ENCODE assay signal across 8 mouse cellular contexts in genomic region chr13:80883190-80883589, GRCm38 (mm10). TPM values are rescaled to one million over a fixed set of nuclear protein-coding genes. Genes with fewer than 3 reads are reported as not detected.
DNase-seq lines count a peak whose midpoint lies in the region; ATAC-seq and TF ChIP-seq lines count a peak whose summit lies in the region.

Arrdc3 (plus strand) TSS chr13:80883384.

- H3K36me3 ChIP-seq in C2C12 (ENCODE audit: control insufficient read depth, insufficient read depth) = peaks cover 10% of the 10 kb centered on the region
- H3K36me3 ChIP-seq in erythroblast, embryonic 14.5 days (ENCODE audit: control insufficient read depth) = peaks cover 12% of the 10 kb centered on the region
- H3K36me3 ChIP-seq in heart, embryonic 12.5 days = peaks cover 5% of the 10 kb centered on the region; the same call in 1 of the 2 replicates
- no peaks in the 10 kb centered on the region for H3K36me3 ChIP-seq in kidney, postnatal 0 days (ENCODE audit: insufficient read depth, low read length)
- H3K36me3 ChIP-seq in liver, embryonic 11.5 days (ENCODE audit: control insufficient read depth, insufficient read depth, low read length) = peaks cover 4% of the 10 kb centered on the region; the same call in 1 of the 2 replicates
- no peaks in the 10 kb centered on the region; the same call in 1 of the 2 replicates for H3K36me3 ChIP-seq in stomach, embryonic 14.5 days (ENCODE audit: control insufficient read depth, insufficient read depth, low read length)

- H3K27me3 ChIP-seq in C2C12 (ENCODE audit: control insufficient read depth, insufficient read depth, insufficient read length) = no peaks in the 10 kb centered on the region
- H3K27me3 ChIP-seq in erythroblast, embryonic 14.5 days (ENCODE audit: control insufficient read depth) = 0 out of 2 replicates have a peak, but pooled peaks cover 3% of the 10 kb centered on the region
- no peaks in the 10 kb centered on the region for H3K27me3 ChIP-seq in heart, embryonic 12.5 days (replicated peaks)
- H3K27me3 ChIP-seq in kidney, postnatal 0 days (ENCODE audit: insufficient read depth, low read length) = no peaks in the 10 kb centered on the region
- no peaks in the 10 kb centered on the region for H3K27me3 ChIP-seq in liver, embryonic 11.5 days (replicated peaks; ENCODE audit: control insufficient read depth, insufficient read depth, low read length)
- no peaks in the 10 kb centered on the region for H3K27me3 ChIP-seq in stomach, embryonic 14.5 days (ENCODE audit: control insufficient read depth, insufficient read depth, low read length)

- H3K79me2 ChIP-seq in C2C12 (ENCODE audit: control insufficient read depth, insufficient read depth) = peaks cover 41% of the 10 kb centered on the region

- H3K4me1 ChIP-seq in erythroblast, embryonic 14.5 days (ENCODE audit: control insufficient read depth) = peaks cover 17% of the 10 kb centered on the region
- 0 out of 2 replicates have a peak, but pooled peaks cover 2% of the 10 kb centered on the region for H3K4me1 ChIP-seq in heart, embryonic 12.5 days (replicated peaks)
- 0 out of 2 replicates have a peak, but pooled peaks cover 3% of the 10 kb centered on the region for H3K4me1 ChIP-seq in kidney, postnatal 0 days (replicated peaks; ENCODE audit: insufficient read depth, low read length)
- H3K4me1 ChIP-seq in liver, embryonic 11.5 days (replicated peaks; ENCODE audit: control insufficient read depth, insufficient read depth, low read length) = peaks cover 3% of the 10 kb centered on the region; the same call in 1 of the 2 replicates
- no peaks in the 10 kb centered on the region for H3K4me1 ChIP-seq in stomach, embryonic 14.5 days (ENCODE audit: control insufficient read depth, insufficient read depth, low read length)

- ATAC-seq in heart, embryonic 12.5 days (ENCODE audit: insufficient number of reproducible peaks, low FRiP score) = peak; percentile 63
- peak; percentile 37 for ATAC-seq in kidney, postnatal 0 days (replicated peaks; ENCODE audit: low FRiP score, low read depth)
- peak; percentile 53 for ATAC-seq in liver, embryonic 11.5 days (replicated peaks; ENCODE audit: low FRiP score)
- peak; percentile 57 for ATAC-seq in stomach, embryonic 14.5 days (ENCODE audit: insufficient number of reproducible peaks, insufficient read depth, low FRiP score, low read depth)

- under 1% methylated on average over 31 of the region's 31 CpGs for WGBS in heart, embryonic 12.5 days
- 1% methylated on average over 31 of the region's 31 CpGs for WGBS in kidney, postnatal 0 days
- under 1% methylated on average over 31 of the region's 31 CpGs for WGBS in liver, embryonic 11.5 days
- WGBS in stomach, embryonic 14.5 days = 2% methylated on average over 29 of the region's 31 CpGs

- no peaks in the 10 kb centered on the region for H3K9me3 ChIP-seq in erythroblast, embryonic 14.5 days (ENCODE audit: control insufficient read depth, low read length)
- H3K9me3 ChIP-seq in heart, embryonic 12.5 days (replicated peaks) = no peaks in the 10 kb centered on the region
- no peaks in the 10 kb centered on the region for H3K9me3 ChIP-seq in kidney, postnatal 0 days (replicated peaks; ENCODE audit: low read length)
- H3K9me3 ChIP-seq in liver, embryonic 11.5 days (ENCODE audit: control insufficient read depth, low read length) = no peaks in the 10 kb centered on the region
- H3K9me3 ChIP-seq in stomach, embryonic 14.5 days (ENCODE audit: control insufficient read depth, low read depth, low read length) = no peaks in the 10 kb centered on the region

- TF ChIP-seq CTCF in C2C12 (IDR thresholded peaks at IDR 0.05; ENCODE audit: control insufficient read depth, insufficient read depth, insufficient read length) = no peak
- no peak for TF ChIP-seq CTCF in brain, embryonic 14.5 days (IDR thresholded peaks at IDR 0.05; ENCODE audit: borderline replicate concordance, extremely low read depth, insufficient read depth, insufficient read length)
- TF ChIP-seq CTCF in kidney, postnatal 0 days (IDR thresholded peaks at IDR 0.05; ENCODE audit: low read depth) = no peak

- peaks cover 27% of the 10 kb centered on the region for H3K79me3 ChIP-seq in C2C12 (ENCODE audit: low read depth)

- peak within 1 kb of the TSS; percentile 100 for H3K27ac ChIP-seq in heart, embryonic 12.5 days (ENCODE audit: poor library complexity, severe bottlenecking)
- peak within 1 kb of the TSS; percentile 100 for H3K27ac ChIP-seq in kidney, postnatal 0 days
- peak within 1 kb of the TSS; percentile 100 for H3K27ac ChIP-seq in liver, embryonic 11.5 days (ENCODE audit: low read depth, low read length)
- H3K27ac ChIP-seq in stomach, embryonic 14.5 days (ENCODE audit: low read length) = peak within 1 kb of the TSS; percentile 100

- H3K4me2 ChIP-seq in heart, embryonic 12.5 days = peak within 1 kb of the TSS; percentile 59
- H3K4me2 ChIP-seq in kidney, postnatal 0 days (ENCODE audit: low read length) = peak within 1 kb of the TSS; percentile 70
- H3K4me2 ChIP-seq in liver, embryonic 11.5 days = peak within 1 kb of the TSS; percentile 78
- H3K4me2 ChIP-seq in stomach, embryonic 14.5 days (replicated peaks; ENCODE audit: low read depth, low read length) = peak within 1 kb of the TSS; percentile 40

- TF ChIP-seq POLR2A in brain, embryonic 14.5 days (IDR thresholded peaks at IDR 0.05; ENCODE audit: borderline replicate concordance, extremely low read depth, insufficient read depth, insufficient read length, poor library complexity, severe bottlenecking) = peak; percentile 99

- H3K9ac ChIP-seq in heart, embryonic 12.5 days = peak within 1 kb of the TSS; percentile 86
- peak within 1 kb of the TSS; percentile 96 for H3K9ac ChIP-seq in kidney, postnatal 0 days (ENCODE audit: low read depth, low read length)
- H3K9ac ChIP-seq in liver, embryonic 11.5 days (ENCODE audit: low read depth, low read length) = peak within 1 kb of the TSS; percentile 100
- peak within 1 kb of the TSS; percentile 96 for H3K9ac ChIP-seq in stomach, embryonic 14.5 days (replicated peaks; ENCODE audit: low read depth, low read length)

- H3K4me3 ChIP-seq in C2C12 (ENCODE audit: insufficient read depth, poor library complexity, severe bottlenecking) = peak within 1 kb of the TSS; percentile 53
- peak within 1 kb of the TSS; percentile 94 for H3K4me3 ChIP-seq in erythroblast, embryonic 14.5 days (replicated peaks)
- H3K4me3 ChIP-seq in heart, embryonic 12.5 days = peak within 1 kb of the TSS; percentile 83
- H3K4me3 ChIP-seq in kidney, postnatal 0 days (replicated peaks; ENCODE audit: low read depth, low read length) = peak within 1 kb of the TSS; percentile 77
- H3K4me3 ChIP-seq in liver, embryonic 11.5 days (ENCODE audit: low read depth, low read length) = peak within 1 kb of the TSS; percentile 84
- H3K4me3 ChIP-seq in stomach, embryonic 14.5 days (ENCODE audit: low read depth, low read length) = peak within 1 kb of the TSS; percentile 92

- peak within 1 kb of the TSS; percentile 84 for H3ac ChIP-seq in C2C12 (ENCODE audit: control insufficient read depth, insufficient read length, low read depth)

- DNase-seq in brain, embryonic 14.5 days (ENCODE audit: low read depth) = peak; percentile 99
- DNase-seq in kidney, postnatal 0 days (ENCODE audit: low spot score) = peak; percentile 97
- peak; percentile 96 for DNase-seq in liver, embryonic 11.5 days (ENCODE audit: low spot score)
- peak; percentile 99 for DNase-seq in naive thymus-derived CD4-positive, alpha-beta T cell, adult 2 months (ENCODE audit: low read depth)

TF ChIP-seq in C2C12, 6 proteins besides CTCF, POLR2A, EP300 and RAD21:
- TF ChIP-seq CEBPB (IDR thresholded peaks at IDR 0.05; ENCODE audit: low read depth) = no peak
- TF ChIP-seq USF1 (IDR thresholded peaks at IDR 0.05; ENCODE audit: low read depth) = no peak

RNA-seq across cellular contexts. Expression of gene Arrdc3, which starts in this region (rescaled TPM):
- polyA plus RNA-seq in C2C12 (2012; fragmentation: generic; extraction: Trizol) = 3.2 TPM
- polyA plus RNA-seq in brain, embryonic 14.5 days (2012; rRNA removed) = 54.4 and 58.4 TPM in 2 replicates
- 0.37 and 0.54 TPM in 2 replicates for polyA plus RNA-seq in erythroblast, embryonic 14.5 days (2012)
- 69.6 and 73.4 TPM in 2 replicates for polyA plus RNA-seq in heart, embryonic 12.5 days (2016; fragmentation: Nextera tagmentation; extraction: Ambion mirVana)
- 58.1 and 65.7 TPM in 2 replicates for polyA plus RNA-seq in kidney, postnatal 0 days (2015; fragmentation: Nextera tagmentation; extraction: Ambion mirVana)
- 25.9 and 30.8 TPM in 2 replicates for polyA plus RNA-seq in liver, embryonic 11.5 days (2014; fragmentation: Nextera tagmentation; extraction: Ambion mirVana)
- 56.5 and 61.6 TPM in 2 replicates for polyA plus RNA-seq in stomach, embryonic 14.5 days (2014; fragmentation: Nextera tagmentation; extraction: Ambion mirVana)

Comparison
In these comparisons a context has a peak if more than half of its experiments do, and no peak if none do; other contexts are left out.
1. Peak in every context shown above with its lines: DNase-seq, ATAC-seq, H3K4me3 ChIP-seq and H3K27ac ChIP-seq.